Mouse (Mus musculus) lung, adult 2 months (tissue): Measurements from ENCODE around the gene Lyz1.

Experiments used
- CTCF ChIP-seq: fragments of 200-500 bp; IDR thresholded peaks from 2 replicates; pipeline ENCODE4 v1.5.1; 2011; ENCODE audit warnings: mild to moderate bottlenecking, low read length, control low read depth; ENCODE audit not compliant: insufficient read depth
- POLR2A ChIP-seq: fragments of 200-500 bp; IDR thresholded peaks from 2 replicates; pipeline ENCODE4 v1.6.1; 2011; ENCODE audit warnings: low read depth, mild to moderate bottlenecking, control low read depth, low read length, borderline replicate concordance; ENCODE audit errors: extremely low read depth

- no peak for TF ChIP-seq POLR2A
- no peak for TF ChIP-seq CTCF
Measured at GRCm38 (mm10) chr10:117320571-117320981, 27.9 kb upstream of the Lyz1 start.
